Mouse (Mus musculus) lung, adult 18-20 months (tissue): Measurements from ENCODE around the gene Cdc42se1.
A peak's percentile ranks its signal among the peaks of the same experiment; 100 is the strongest.
"Not testable (repeated sequence)": the region's sequence is repeated elsewhere in the genome, so short reads cannot be mapped to it uniquely, and the experiment has no call there.

ENCODE experiments used
- DNase-seq, 2 experiments: peaks; one replicate each; pipeline ENCODE4 v3.0.0; 2022; ENCODE audit warnings: mixed read lengths in 2 of 2

The Cdc42se1 gene

DNA sequence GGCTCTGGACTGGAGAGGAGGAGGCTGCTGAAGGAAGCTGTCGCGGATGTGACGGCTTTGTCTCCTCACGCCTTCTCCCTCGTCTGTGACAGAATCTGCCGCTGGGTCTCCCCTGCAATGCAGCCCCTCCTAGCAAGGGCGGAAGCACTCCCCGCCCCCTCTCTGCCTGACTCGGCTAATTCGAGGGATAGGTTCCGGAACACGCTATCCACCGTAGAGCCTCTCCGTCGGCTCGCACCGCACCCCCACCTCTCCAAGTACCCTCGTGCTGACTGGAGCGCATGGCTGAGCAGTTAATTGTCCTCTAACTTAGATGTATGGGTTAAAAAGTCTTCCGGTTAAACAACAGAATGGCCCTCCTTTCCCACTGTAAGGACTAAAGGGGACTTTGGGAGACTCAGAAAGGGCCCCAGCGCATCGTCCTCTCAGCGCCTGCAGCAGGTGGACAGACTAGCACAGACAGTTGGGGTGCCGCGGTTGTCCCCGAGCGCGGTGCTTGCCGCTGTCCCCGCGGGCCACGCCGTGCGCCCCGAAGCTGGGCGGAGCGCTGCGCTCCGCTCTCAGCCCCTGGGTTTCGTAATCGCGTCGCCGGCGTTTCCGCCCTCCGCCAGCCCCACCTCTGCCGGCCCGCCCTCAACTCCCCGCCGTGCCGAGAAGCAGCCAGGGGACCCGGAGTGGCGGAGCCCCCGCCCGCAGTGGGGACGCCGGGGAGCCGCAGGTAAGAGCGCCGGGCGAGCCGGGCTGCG lies at the start of gene Cdc42se1:
TSS of gene Cdc42se1 (plus strand) at position 585 of the 746 bp plus-strand sequence.
- peak; percentile 91 to 93 for DNase-seq

DNA sequence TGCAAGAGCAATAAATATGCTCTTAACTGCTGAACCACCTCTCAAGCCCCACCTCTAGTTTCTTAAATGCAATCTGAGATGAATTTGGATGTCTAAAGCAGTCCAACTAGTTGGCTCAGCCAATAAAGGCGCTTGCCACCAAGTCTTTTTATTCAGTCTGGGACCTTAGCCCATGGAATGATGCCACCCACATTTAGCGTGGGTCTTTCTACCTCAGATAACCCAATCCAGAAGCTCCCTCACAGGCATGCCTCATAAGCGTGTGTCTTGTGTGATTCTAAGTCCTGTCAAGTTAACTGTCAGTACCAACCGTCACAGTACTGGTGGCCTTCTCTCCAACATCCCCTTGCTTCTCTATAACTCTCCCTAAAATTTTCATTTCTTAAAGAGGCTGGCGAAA lies 49.6 kb upstream of the Cdc42se1 start:
- DNase-seq: no peak

DNA sequence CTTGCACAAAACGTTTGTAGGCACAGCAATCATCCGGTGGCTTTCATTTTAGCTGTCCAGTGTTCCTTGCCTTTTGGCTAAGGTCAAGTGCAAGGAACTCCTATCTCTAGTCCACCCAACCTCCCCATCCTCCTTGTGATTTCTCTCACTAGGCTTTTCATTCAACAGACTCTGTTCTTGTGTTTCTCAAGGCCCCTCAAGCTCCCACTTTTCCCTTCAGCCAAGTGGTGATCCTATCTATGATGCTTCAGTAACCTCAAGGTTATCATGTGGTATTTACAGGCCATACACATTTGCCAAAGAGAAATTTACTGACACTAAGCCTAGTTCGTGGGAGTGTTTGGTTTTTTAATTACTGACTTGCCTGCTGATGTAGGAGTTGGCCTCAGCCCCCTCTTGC lies 48.6 kb upstream of the Cdc42se1 start:
- no peak for DNase-seq

DNA sequence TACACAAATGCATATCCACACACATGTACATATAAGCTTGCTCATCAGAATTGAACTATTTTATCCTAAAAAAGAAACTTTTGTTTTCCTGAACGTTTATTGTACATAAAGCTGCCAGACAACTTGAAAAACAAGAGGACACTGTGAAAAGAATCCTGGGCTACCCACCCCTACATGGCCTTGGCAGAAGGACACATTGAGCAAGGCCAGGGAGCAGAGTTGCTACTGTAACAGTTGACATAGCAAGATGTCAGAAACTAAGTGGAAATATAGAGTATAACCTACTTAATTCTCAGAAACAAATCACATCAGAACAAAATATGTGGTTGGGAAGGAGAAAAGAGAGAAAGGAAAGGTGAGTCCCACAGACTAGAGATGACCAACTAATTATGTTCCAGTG lies 46.7 kb upstream of the Cdc42se1 start:
- no peak for DNase-seq

DNA sequence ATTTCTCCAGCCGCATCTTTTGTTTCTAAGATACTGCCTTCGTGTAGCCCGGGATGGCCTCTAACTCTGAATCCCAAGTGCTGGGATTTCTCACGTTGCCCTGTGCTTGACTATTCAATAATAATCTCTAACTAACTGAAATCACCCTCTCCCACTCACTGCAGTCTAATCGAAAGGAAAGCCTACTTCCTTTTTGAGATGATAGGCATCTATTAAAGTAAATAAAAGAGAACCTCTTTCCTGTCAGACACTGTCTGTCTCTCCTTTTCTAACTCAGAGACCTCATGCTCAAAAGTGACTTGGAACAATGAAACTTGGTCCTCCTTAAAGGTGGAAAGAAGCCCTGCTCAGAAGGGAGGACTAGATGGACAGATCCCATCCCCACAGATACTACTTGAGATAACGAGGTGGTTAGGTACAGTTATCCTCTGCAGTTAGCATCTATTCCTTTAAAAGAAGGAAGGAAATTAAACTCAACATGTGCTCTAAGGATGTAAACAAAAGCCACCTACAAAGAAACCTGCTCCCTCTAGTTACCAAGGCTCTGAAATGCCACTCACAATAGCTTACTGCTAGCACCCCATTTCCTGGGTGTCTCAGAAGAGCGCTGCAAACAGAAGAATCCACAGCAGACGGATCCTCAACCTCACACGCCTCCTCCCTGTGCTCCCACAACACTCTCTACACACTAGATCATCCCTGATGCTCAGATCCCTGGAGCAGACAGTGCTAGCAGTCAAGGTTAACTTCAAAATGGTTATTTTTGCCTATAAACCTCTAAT lies 43.5 kb upstream of the Cdc42se1 start:
- no peak for DNase-seq

DNA sequence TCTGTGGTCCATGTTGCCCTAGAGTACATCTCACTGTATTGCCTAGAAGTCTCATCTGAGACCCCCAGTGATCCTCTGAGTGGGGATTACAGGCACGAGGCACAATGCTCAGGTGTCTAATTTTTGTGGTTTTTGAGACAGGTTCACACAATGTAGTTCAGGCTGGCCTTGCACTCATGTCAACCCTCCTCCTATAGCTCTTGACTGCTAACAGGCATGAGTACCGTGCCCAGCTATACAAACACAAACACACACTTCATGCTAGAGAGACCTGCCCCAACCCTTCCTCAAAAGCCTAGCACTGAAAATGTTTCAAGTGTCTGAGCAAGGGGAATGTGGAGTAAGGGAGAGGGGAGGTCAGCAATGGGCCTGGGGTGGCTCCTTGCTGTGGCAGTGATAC lies 42.4 kb upstream of the Cdc42se1 start:
- DNase-seq: no peak

DNA sequence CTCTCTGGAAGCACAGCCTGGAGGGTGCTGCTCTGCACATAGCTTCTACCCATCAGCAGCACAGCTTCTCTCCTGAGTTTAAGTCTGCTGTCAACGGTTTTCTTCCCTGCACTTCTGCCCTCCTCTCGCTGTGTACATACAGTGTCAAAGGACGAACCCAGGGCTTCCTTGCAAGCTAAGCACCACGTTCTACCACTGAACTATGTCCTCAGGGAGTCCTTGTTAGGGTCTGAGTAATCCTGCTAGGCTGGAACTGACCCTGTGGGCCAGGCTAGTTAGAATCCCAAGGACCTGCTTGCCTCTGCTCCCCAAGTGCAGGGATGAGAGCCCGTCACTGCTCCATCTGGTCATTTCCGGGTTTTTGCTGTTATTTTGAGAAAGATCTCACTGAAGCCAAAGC lies 41.6 kb upstream of the Cdc42se1 start:
- no peak for DNase-seq

DNA sequence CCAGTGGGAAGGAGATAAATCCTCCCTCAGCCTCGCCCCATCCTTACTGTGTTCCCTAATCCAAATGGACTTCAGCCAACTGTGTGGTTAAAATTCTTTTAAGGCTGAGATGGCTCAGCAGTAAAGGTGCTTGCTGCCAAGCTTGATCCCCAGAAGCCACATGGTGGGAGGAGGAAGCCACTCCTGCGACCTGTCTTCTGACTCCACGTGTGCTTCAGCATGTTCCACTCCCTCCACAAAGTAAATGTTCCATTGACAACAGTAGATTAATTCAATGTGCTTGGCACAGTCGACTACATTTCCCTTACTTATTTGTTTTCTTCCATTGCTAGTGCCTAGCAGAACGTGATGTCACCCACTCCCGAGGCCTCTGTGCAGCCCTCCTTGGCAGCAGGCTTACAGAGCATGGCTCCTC lies 33.8 kb upstream of the Cdc42se1 start:
- no peak for DNase-seq

DNA sequence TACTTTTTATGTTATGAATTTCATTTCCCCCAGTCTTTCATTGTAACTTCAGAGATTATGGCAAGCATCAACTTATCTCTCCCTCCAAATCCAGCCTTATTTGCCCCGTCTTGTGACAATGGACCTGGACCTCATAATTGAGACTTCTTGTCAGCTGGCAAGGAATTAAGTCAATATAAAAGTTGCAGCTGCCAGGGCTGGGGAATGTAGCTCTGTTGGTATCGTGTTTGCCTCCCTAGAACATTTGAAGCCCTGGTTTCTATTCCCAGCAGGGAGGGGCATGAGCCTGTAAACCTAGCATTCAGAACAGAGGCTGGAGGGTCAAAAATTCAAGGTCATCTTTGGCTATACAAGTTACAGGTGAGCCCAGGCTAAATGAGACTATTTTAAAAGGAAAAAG lies 32.8 kb upstream of the Cdc42se1 start:
- DNase-seq: no peak

DNA sequence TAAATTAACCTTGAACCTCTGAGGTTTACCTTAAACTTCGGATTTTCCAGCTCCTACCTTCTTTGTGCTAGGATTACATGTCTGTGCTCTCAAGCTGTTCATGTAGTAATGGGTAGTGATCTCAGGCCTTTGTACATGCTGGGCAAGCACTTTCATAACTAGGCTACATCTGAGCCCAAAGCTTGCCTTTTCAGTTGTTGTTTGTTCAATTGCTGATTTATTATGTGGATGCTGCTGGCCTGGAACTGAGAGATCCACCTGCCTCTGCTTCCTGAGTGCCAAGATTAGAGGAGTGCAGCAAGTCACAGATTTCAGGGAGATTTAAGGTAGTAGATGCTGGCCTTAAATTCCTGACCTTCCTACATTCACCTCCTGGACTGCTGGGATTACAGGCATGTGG lies 29.4 kb upstream of the Cdc42se1 start:
- DNase-seq: no peak

DNA sequence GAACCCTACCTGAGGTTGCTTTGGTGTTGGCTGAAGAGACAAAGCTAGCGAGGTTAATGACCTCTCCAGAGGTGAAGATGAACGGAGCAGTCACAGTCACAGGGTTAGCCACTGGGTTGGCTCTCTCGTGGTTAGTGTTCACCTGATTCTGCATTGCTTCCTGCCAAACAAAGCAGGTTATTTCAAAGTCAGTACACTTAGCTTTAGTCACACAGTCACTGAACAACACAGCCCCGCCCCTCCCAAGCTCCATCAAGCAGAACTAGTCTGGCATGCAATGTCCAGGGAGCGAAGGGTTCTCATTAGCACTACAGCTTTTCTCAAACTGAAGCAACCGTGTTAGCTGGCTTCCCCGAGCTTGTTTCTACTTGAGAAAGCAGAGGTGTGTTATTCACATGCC lies 28.4 kb upstream of the Cdc42se1 start:
- DNase-seq: no peak

DNA sequence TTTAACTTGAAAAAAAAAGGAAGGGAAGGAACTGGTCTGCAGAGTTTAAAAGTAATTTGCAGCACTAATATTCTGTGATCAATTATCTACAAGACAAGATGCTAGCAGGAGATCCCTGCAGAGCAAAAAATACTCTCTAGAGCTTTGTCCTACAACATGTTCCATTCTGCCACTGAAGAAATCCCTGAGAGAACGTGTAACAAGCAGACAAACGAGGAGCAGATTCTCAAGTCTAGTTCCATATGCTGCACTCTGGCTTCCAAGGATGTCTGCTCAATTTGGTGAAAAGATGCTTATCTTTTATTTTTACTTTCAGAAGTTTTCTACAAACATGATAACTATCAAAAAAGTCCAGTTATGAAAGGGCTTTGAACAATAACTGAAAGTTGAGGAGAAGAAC lies 28.0 kb upstream of the Cdc42se1 start:
- no peak for DNase-seq

DNA sequence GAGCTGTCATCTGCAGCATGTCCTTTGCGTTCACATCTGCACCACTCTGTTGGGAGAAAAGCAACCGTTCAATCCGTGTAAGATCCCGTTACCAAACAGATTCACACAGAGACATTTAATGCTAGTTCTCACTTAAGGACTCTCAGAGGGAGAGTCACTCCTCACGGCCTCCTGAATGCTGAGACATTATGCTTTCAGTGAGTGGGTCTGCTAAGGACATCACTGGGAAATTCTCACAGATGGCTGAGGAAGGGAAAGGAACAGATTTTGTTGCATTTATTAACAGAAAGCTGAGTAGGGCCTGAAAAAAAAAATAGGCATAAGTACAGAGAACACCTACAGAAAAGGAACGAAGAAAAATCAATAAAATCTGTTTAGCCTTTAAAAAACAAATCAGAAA lies 24.7 kb upstream of the Cdc42se1 start:
- no peak for DNase-seq

DNA sequence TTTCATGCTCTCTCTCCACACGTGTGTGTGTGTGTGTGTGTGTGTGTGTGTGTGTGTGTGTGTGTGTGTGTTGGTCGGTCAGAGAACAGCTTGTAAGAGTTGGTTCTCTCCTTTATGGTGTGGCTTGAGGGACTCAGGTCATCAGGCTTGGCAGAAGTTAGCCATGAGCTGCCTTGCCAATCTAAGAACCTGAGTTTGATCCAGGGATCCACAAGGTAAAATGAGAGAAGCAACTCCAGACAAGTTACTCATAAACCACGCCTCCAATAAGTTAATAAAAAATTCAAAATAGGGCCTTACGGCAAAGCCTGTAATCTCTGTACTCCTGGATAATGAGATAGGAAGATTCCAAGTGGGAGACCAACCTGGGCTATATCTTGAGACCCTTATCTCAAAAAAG lies 20.2 kb upstream of the Cdc42se1 start:
- no peak for DNase-seq

DNA sequence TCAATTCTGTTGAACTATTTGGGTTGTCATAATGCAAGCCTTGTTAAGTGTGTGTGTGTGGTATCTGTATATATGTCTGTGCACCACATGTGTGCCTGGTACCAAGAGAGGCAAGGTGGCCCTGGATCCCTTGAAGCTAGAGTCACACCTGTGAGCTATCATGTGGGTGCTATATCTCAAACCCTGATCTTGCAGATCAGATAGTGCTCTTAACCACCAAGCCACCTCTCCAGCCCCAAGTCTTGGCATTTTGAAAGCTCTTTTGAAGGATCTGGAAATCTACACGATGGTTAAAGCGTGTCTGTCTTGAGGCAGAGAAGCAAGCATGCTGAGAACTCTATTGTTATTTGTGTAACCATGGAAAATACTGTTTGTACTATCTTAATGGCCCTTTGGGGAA lies 17.9 kb upstream of the Cdc42se1 start:
- DNase-seq: no peak

DNA sequence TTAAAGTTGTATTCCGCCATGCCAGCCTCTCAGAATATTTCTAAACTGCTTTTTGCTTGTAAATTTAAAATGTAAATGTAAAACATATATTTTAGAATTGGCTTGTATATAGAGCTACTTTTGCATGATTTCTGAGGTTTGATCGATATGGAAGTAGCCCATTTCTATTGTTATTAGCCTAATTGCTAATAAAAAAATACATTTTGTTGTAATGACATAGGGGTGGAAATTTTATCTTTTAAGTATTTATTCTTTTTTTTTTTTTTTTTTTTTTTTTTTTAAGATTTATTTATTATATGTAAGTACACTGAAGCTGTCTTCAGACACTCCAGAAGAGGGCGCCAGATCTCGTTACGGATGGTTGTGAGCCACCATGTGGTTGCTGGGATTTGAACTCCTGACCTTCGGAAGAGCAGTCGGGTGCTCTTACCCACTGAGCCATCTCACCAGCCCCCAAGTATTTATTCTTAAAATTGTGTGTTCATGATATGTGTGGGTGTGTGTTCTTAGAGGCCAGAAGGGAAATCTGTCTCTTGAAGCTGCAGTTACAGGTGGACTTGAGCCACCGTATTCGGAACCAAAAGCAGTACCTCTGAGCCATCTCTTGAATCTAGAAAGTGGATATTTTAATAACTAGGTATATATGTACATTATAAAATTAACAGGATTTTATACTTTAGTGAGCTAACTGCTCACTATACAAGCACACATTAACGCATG lies 15.5 kb upstream of the Cdc42se1 start:
- DNase-seq: not testable (repeated sequence)

DNA sequence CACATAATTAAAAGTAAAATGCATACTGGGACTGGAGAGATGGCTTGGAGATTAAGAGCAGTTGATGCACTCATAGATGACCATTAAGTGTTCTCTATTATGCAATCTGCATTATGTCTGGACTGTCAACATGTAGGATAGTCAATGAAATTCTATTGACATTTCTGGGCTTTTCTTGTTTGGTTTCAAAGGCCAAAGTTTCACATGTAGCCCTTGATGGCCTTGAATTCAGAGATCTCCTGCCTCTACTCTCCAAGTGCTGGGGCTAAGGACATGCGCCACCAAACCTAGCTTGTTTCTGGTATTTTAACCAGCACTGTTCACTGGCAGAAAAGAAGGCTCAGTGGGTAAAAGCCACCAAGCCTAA lies 14.9 kb upstream of the Cdc42se1 start:
- DNase-seq: no peak

DNA sequence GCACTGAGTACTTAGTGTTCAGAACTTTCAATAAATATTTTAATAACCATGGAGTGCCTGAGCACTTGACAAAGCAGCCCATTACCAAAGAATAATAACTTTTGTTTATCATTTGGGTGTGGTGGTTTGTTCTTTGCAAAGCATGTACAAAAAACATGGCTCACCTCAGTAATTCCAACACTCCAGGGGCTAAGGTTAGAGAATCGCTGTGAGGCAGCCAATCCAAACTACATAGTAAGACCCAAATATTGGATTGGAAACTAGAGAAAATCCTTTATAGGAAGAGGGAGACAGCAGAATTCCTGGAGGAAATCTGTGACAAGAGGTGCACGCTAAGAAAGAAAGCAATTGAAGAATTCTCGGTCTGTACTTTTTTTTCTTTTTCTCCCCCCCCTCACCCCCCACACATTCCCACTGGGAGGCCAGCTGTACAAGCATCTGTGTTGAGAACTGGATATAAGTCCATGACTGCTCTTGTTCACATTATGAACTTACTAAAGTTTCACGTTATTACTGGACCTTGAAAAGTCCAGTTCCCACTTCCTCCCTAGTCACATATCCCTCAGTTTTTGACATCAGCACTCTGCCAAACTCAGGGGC lies 11.8 kb upstream of the Cdc42se1 start:
- no peak for DNase-seq

DNA sequence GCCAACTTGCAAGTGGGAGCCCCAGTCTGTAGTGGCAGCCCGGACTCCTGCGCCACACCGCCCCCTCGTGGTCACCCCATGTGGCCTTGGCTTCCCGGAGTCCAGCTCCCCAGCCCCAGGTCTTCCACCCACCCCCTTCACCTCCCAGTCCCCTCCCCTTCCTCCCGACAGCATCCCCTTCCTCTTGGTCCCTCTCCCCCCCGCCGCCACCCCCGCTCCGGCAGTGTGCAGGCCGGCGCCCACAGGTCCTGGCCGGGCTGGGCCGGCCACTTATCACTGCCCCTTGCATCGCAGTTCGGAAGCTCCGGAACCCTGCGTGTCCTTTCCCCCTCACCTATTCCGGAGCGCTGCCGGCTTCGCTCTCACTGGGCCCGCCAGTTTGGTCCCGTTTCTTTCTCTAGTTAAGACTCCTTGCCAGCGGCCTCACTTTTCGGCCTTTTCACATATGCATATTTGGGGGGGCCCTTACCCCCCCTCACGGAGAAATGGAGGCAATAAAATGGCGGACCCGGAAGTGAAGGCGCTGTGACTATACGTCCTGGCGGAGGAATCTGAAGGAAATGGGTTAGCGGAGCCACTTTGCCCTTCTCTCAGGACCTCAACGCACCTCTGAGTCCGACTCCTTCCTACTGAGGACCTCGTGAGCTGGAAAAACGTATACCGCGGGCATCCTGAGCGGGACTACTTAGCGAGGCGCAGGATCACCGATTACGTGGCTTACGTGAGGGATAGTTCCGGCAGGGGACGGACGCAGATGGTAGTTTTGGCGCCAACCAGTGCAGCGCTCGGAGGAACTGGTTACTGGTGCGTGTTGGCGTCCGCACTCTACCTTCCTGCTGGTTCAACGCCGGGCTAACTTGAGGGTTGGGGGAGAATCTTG lies 11.0 kb upstream of the Cdc42se1 start, which contains the start of gene Gabpb2:
TSS of gene Gabpb2 (minus strand) at position 662 of the 880 bp plus-strand sequence.
- peak; percentile 95 to 97 for DNase-seq

DNA sequence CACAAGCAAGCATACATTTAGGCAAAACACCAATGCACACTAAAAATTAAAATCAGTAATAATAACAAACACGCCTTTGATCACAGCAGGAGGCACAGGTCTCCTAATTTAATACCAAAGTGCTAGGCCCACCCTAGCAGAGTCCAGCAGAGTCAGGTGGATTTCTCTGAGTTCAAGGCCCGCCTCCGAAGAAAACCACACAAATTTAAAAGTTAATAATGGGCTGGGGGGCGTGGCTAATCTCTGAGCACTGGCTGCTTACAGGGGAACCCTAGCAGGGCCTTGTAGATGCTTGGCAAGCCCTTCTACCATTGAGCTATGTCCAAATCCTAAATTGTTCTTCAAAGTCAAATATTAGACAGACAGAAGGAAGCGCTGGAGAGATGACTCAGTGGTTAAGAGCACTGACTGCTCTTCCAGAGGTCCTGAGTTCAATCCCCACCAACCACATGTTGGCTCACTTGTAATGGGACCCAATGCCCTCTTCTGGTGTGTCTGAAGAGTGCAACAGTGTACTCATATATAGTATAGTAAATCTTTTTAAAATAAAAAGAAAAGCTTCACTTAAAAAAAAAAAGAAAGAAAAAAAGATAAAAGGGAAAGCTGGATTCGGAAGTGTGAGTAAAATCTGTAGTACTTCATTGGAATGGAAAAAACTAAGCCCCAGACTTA lies 9.9 kb upstream of the Cdc42se1 start:
- no peak for DNase-seq

DNA sequence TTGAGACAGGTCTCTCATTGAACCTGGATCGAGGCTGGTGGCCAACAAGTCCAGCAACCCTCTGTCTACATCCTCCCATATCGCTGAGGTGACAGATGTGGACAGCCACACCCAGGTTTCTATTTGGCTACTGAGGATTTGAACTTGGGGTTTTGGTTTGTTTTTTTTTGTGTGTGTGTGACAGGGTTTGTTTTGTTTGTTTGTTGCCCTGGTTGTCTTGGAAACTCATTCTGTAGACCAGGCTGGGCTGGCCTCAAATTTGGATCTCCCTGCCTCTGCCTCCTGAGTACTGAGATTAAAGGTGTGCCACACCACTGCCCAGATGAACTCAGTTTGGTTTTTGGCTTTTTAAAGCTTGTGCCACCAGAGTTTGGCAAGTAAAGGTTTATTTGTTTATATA lies 5.5 kb upstream of the Cdc42se1 start:
- no peak for DNase-seq

DNA sequence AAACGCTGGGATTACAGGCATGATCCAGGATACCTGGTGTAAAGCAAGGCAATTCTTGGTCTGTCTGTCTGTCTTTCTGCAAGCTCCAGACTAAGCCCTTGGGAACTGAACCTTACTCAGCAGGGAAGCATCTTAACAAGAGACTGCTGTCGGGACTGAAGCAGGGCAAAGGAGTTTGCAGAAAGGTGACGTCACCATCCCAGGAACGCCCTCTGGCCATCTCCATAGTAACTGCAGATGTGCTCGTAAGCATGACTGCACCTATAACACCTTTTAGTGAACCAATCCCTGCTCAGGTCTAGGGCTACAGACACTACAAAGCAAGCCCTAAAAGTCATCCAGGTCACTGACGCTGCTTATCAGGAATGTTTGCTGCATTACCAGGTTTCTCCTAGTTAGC lies 4.2 kb upstream of the Cdc42se1 start:
- peak in 1 of 2 experiments; percentile 49 for DNase-seq
